Mouse (Mus musculus): ENCODE measurements around the gene Krt8. TPM values are rescaled to one million over a fixed set of nuclear protein-coding genes. Genes with fewer than 3 reads are reported as not detected.

Gene Krt8
- polyA plus RNA-seq, 2 experiments, result 7.9 to 19.8 TPM

- no peak overlapping the region for H3K4me2 ChIP-seq (replicated peaks; ENCODE audit: low read depth, low read length, severe bottlenecking)
- no peak for TF ChIP-seq POLR2A (IDR thresholded peaks at IDR 0.05; ENCODE audit: borderline replicate concordance, extremely low read depth, insufficient read depth, insufficient read length)
- no peak for ATAC-seq (ENCODE audit: low FRiP score, low read depth)
- H3K27ac ChIP-seq (replicated peaks; ENCODE audit: low read depth, low read length), result no peak overlapping the region
- peaks cover 11% of the 10 kb centered on the region; the same call in 1 of the 2 replicates for H3K4me1 ChIP-seq (ENCODE audit: control insufficient read depth, insufficient read depth, low read length)
- 17% methylated on average over 7 of the region's 7 CpGs for WGBS
- DNase-seq (ENCODE audit: low spot score), result no peak
- no peak overlapping the region for H3K4me3 ChIP-seq (replicated peaks; ENCODE audit: low read length)
- no peak overlapping the region for H3K9ac ChIP-seq (ENCODE audit: low read depth, low read length, severe bottlenecking)
- H3K36me3 ChIP-seq (ENCODE audit: control insufficient read depth, insufficient read depth, low read length), result no peaks in the 10 kb centered on the region
- no peaks in the 10 kb centered on the region for H3K27me3 ChIP-seq (ENCODE audit: control insufficient read depth, insufficient read depth, low read length)
- H3K9me3 ChIP-seq (ENCODE audit: control insufficient read depth, low read length), result no peaks in the 10 kb centered on the region
Measured at GRCm38 (mm10) chr15:102016787-102017186, 12.5 kb upstream of the Krt8 start.

GRCm38 (mm10) chr15:102016096-102016495, 11.8 kb upstream of the Krt8 start:
- ATAC-seq (ENCODE audit: low FRiP score, low read depth) (no peak), DNase-seq (ENCODE audit: low spot score) (no peak)
- H3K36me3 ChIP-seq (ENCODE audit: control insufficient read depth, insufficient read depth, low read length), result no peaks in the 10 kb centered on the region
- H3K4me1 ChIP-seq (ENCODE audit: control insufficient read depth, insufficient read depth, low read length), result peaks cover 11% of the 10 kb centered on the region; the same call in 1 of the 2 replicates
- no peak overlapping the region for H3K4me2 ChIP-seq (replicated peaks; ENCODE audit: low read depth, low read length, severe bottlenecking)
- H3K9me3 ChIP-seq (ENCODE audit: control insufficient read depth, low read length), result no peaks in the 10 kb centered on the region
- H3K9ac ChIP-seq (ENCODE audit: low read depth, low read length, severe bottlenecking), result no peak overlapping the region
- TF ChIP-seq POLR2A (IDR thresholded peaks at IDR 0.05; ENCODE audit: borderline replicate concordance, extremely low read depth, insufficient read depth, insufficient read length), result no peak
- no peaks in the 10 kb centered on the region for H3K27me3 ChIP-seq (ENCODE audit: control insufficient read depth, insufficient read depth, low read length)
- H3K27ac ChIP-seq (replicated peaks; ENCODE audit: low read depth, low read length), result no peak overlapping the region
- no peak overlapping the region for H3K4me3 ChIP-seq (replicated peaks; ENCODE audit: low read length)
- 5% methylated on average over 3 of the region's 3 CpGs for WGBS

DNA sequence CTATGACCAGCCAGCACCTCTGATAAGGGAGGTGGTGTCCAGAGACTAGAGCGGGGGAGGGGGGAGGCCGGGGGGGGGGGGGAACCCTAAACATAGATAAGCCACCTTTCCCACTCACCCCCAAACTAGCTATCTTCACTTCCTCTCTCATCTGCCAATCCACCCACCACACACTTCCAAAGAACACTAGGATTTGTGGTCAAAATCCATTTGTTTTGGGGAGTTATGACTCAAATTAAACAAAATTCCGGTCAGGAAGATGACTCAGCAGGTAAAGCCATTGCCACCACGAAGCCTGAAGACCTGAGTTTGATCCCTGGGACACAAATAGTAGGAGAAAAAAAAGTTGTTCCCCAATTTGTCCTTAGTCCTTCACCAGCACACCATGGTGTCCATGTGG, 10.6 kb upstream of the Krt8 start:
- Histone ChIP-seq H3K9me3 (ENCODE audit: control insufficient read depth, low read length) (no peaks in the 10 kb centered on the region), H3K9ac (ENCODE audit: low read depth, low read length, severe bottlenecking) (no peak overlapping the region), H3K4me3 (replicated peaks; ENCODE audit: low read length) (no peak overlapping the region), H3K4me1 (ENCODE audit: control insufficient read depth, insufficient read depth, low read length) (peaks cover 18% of the 10 kb centered on the region; the same call in 1 of the 2 replicates), H3K27ac (replicated peaks; ENCODE audit: low read depth, low read length) (no peak overlapping the region), H3K27me3 (ENCODE audit: control insufficient read depth, insufficient read depth, low read length) (no peaks in the 10 kb centered on the region), H3K36me3 (ENCODE audit: control insufficient read depth, insufficient read depth, low read length) (no peaks in the 10 kb centered on the region), H3K4me2 (replicated peaks; ENCODE audit: low read depth, low read length, severe bottlenecking) (no peak overlapping the region)
- DNase-seq (ENCODE audit: low spot score), result no peak
- no peak for TF ChIP-seq POLR2A (IDR thresholded peaks at IDR 0.05; ENCODE audit: borderline replicate concordance, extremely low read depth, insufficient read depth, insufficient read length)
- 74% methylated on average over 2 of the region's 4 CpGs for WGBS
- no peak for ATAC-seq (ENCODE audit: low FRiP score, low read depth)

- WGBS, result 42% methylated on average over 3 of the region's 3 CpGs
- H3K4me2 ChIP-seq (replicated peaks; ENCODE audit: low read depth, low read length, severe bottlenecking), result no peak overlapping the region
- TF ChIP-seq POLR2A (IDR thresholded peaks at IDR 0.05; ENCODE audit: borderline replicate concordance, extremely low read depth, insufficient read depth, insufficient read length), result no peak
- peaks cover 18% of the 10 kb centered on the region; the same call in 1 of the 2 replicates for H3K4me1 ChIP-seq (ENCODE audit: control insufficient read depth, insufficient read depth, low read length)
- H3K36me3 ChIP-seq (ENCODE audit: control insufficient read depth, insufficient read depth, low read length), result no peaks in the 10 kb centered on the region
- H3K27ac ChIP-seq (replicated peaks; ENCODE audit: low read depth, low read length), result no peak overlapping the region
- ATAC-seq (ENCODE audit: low FRiP score, low read depth), result no peak; the same call in 1 of the 2 replicates
- no peak overlapping the region for H3K9ac ChIP-seq (ENCODE audit: low read depth, low read length, severe bottlenecking)
- H3K27me3 ChIP-seq (ENCODE audit: control insufficient read depth, insufficient read depth, low read length), result no peaks in the 10 kb centered on the region
- no peak for DNase-seq (ENCODE audit: low spot score)
- H3K9me3 ChIP-seq (ENCODE audit: control insufficient read depth, low read length), result no peaks in the 10 kb centered on the region
- H3K4me3 ChIP-seq (replicated peaks; ENCODE audit: low read length), result no peak overlapping the region
Measured at GRCm38 (mm10) chr15:102013651-102014050, 9.4 kb upstream of the Krt8 start.

- Histone ChIP-seq H3K36me3 (ENCODE audit: control insufficient read depth, insufficient read depth, low read length) (no peaks in the 10 kb centered on the region), H3K4me2 (replicated peaks; ENCODE audit: low read depth, low read length, severe bottlenecking) (no peak overlapping the region), H3K27ac (replicated peaks; ENCODE audit: low read depth, low read length) (no peak overlapping the region), H3K9ac (ENCODE audit: low read depth, low read length, severe bottlenecking) (no peak overlapping the region), H3K27me3 (ENCODE audit: control insufficient read depth, insufficient read depth, low read length) (no peaks in the 10 kb centered on the region), H3K4me1 (ENCODE audit: control insufficient read depth, insufficient read depth, low read length) (peaks cover 26% of the 10 kb centered on the region), H3K4me3 (replicated peaks; ENCODE audit: low read length) (no peak overlapping the region), H3K9me3 (ENCODE audit: control insufficient read depth, low read length) (no peaks in the 10 kb centered on the region)
- no peak for TF ChIP-seq POLR2A (IDR thresholded peaks at IDR 0.05; ENCODE audit: borderline replicate concordance, extremely low read depth, insufficient read depth, insufficient read length)
- WGBS, result 57% methylated on average over 4 of the region's 4 CpGs
- DNase-seq (ENCODE audit: low spot score), result no peak
- ATAC-seq (ENCODE audit: low FRiP score, low read depth), result no peak
Measured at GRCm38 (mm10) chr15:102012260-102012765, 8.0 kb upstream of the Krt8 start.

Measured in limb, embryonic 14.5 days (tissue).